Mouse (Mus musculus) heart, postnatal 25 days (tissue): ENCODE measurements around the gene Narf. TPM values are rescaled to one million over a fixed set of nuclear protein-coding genes. Genes with fewer than 3 reads are reported as not detected.

ENCODE experiments used
- DNase-seq: peaks from one replicate; pipeline ENCODE4 v3.0.0; 2022; ENCODE audit warnings: low spot score
- intact Hi-C: fragments of 180-260 bp; cut with DNase I; formaldehyde crosslinking; loops from one replicate; pipeline ENCODE4 v1.15.1; 2025
- total RNA-seq, 2 experiments: library from RNA; stranded (reverse); gene quantifications; 2 replicates each; pipeline ENCODE4 v1.2.3; 2021

Gene Narf
- 100 to 1,000 TPM in 1 of 2 experiments, 10 to 100 TPM in 1; 97.7 to 123 TPM for total RNA-seq

- peak; percentile 99 for DNase-seq
- intact Hi-C loops, result no loop called here
Measured at GRCm38 (mm10) chr11:121236564-121237344, at the start of gene Narf. Narf (plus strand) TSS chr11:121237253.

- peak; percentile 10 for DNase-seq
- intact Hi-C loops, result no loop called here
Measured at GRCm38 (mm10) chr11:121189681-121190080, 47.4 kb upstream of the Narf start.

DNA sequence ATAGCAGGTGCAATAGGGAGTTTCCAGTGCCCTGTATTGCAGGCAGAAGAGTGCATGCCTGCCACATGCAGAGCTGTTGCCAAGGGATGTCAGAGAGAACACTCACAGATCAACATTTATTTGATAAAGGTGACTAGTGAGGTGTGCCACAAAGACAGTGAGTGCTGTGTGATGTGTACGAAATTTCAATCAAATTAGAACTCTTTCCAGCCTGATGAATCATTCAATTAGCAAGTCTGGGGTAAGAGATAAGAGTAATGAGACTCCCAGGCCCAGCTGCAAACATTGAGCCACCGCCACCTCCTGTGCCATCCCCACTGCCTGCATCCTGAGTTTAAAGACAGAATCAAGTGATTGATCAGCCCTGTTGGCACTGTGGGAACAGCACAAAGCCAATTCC is 44.3 kb upstream of the Narf start:
- DNase-seq, result no peak
- intact Hi-C loops, result no loop called here

- intact Hi-C loops, result no loop called here
Measured at GRCm38 (mm10) chr11:121193415-121193814, 43.6 kb upstream of the Narf start.

GRCm38 (mm10) chr11:121198622-121199021 is 38.4 kb upstream of the Narf start:
- intact Hi-C loops, result no loop called here
- no peak for DNase-seq

More at GRCm38 (mm10) chr11:121193415-121193814, 43.6 kb upstream of the Narf start:
- no peak for DNase-seq

DNA sequence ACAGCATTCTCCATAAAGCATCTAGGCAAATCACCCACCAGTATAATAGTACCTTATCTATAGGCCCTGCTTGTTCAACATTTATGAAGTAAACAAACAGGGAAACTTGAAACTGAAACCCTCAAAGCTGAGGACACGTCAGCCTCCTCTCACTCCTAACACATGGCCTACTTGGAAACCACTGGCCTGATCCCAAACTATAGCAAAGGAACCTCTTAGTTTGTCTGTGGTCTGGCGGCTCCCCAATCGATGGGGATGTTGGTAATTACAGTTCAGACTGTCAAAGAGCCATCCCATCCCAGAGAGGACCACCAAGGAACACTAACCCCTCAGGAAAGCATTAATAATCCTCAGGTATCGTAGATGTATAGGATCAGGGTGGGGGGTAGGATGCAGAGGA is 37.2 kb upstream of the Narf start:
- intact Hi-C loops, result loop anchor here (5.0 kb wide), 2 partner anchors 138 to 183 kb away; partner anchors contain the start of gene Sectm1b
- DNase-seq, result no peak

DNA sequence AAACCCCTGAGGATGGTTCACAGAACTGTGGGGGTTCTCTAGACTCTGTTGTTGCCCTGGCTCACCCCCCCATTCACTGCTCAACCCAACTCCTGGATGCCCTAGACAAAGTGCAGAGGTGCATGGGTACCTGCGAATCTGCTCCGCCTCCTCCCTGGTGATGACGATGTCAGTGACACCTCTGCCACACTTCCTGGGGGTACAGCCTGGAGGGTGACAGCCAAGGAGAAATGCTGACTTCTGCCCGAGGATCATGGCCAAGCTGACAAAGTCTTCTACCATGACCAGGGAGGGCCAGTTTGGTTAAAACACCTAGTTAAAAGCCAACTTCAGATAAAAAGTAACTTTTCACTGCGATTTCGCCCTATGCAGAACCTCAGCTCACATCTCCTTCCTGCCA is 36.3 kb upstream of the Narf start:
- intact Hi-C loops, result loop anchor here (5.0 kb wide), 2 partner anchors 138 to 183 kb away; partner anchors contain the start of gene Sectm1b

GRCm38 (mm10) chr11:121201436-121202198 is 35.4 kb upstream of the Narf start:
- intact Hi-C loops, result loop anchor here (5.0 kb wide), 2 partner anchors 139 to 184 kb away; partner anchors contain the start of gene Sectm1b
- no peak for DNase-seq

More for the DNA sequence above, 36.3 kb upstream of the Narf start:
- no peak for DNase-seq

- intact Hi-C loops, result loop anchor here (2.0 to 5.0 kb wide), 3 partner anchors 25 to 187 kb away; partner anchors contain the start of genes Cybc1 and Sectm1b
- DNase-seq, result no peak
Measured at GRCm38 (mm10) chr11:121203859-121204160, 33.2 kb upstream of the Narf start.

- DNase-seq, result peak; percentile 82
- intact Hi-C loops, result loop anchor here (2.0 to 5.0 kb wide), 3 partner anchors 24 to 187 kb away; partner anchors contain the start of genes Cybc1 and Sectm1b
Measured at GRCm38 (mm10) chr11:121204161-121205006, 32.7 kb upstream of the Narf start, which contains the start of the genes Hexdc and Ogfod3. Hexdc (plus strand) TSS chr11:121204433. Ogfod3 (minus strand) TSS chr11:121204711.

GRCm38 (mm10) chr11:121216831-121217230 is 20.2 kb upstream of the Narf start:
- no peak for DNase-seq
- intact Hi-C loops, result no loop called here

- DNase-seq, result no peak
- intact Hi-C loops, result no loop called here
Measured at GRCm38 (mm10) chr11:121219776-121220175, 17.3 kb upstream of the Narf start.

GRCm38 (mm10) chr11:121220771-121221170 is 16.3 kb upstream of the Narf start:
- no peak for DNase-seq
- intact Hi-C loops, result no loop called here

GRCm38 (mm10) chr11:121221321-121222010 is 15.6 kb upstream of the Narf start:
- intact Hi-C loops, result no loop called here
- no peak for DNase-seq

- DNase-seq, result no peak
- intact Hi-C loops, result loop anchor here (2.0 kb wide), 1 partner anchor 24 kb away; the partner anchor contains the start of genes Hexdc and Ogfod3
Measured at GRCm38 (mm10) chr11:121228129-121229017, 8.7 kb upstream of the Narf start.

GRCm38 (mm10) chr11:121229018-121229439 is 8.0 kb upstream of the Narf start, which contains the start of gene Cybc1:
Cybc1 (minus strand) TSS chr11:121229322.
- intact Hi-C loops, result loop anchor here (2.0 kb wide), 1 partner anchor 24 kb away; the partner anchor contains the start of genes Hexdc and Ogfod3
- peak; percentile 70 for DNase-seq

DNA sequence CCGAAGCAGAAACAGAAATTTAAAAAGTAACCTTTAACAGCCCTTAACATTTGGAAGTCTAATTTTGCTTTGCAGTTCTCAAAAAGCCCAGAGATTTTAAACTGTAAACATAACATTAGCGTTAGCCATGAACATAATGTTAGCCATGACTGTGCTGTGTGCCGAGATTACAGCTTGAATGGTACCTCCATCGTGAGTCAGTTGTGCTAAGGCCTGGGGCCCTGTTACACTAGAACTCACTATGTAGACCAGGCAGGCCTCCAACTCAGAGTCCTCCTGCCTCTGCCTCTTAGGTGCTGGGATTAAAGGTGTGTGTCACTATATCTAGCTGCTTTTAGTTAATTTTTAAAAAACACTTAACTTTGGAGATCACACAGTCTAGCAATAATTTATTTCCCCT is 5.9 kb upstream of the Narf start:
- no peak for DNase-seq
- intact Hi-C loops, result loop anchor here (5.0 kb wide), 1 partner anchor 121 kb away; the partner anchor contains the start of gene Wdr45b
